Mouse (Mus musculus): ENCODE results near the gene Slc37a3.

GRCm38 (mm10) chr6:39379224-39379623 lies 1.7 kb upstream of the Slc37a3 start:
- TF ChIP-seq MAFK (IDR thresholded peaks at IDR 0.05; ENCODE audit: insufficient read depth, low read depth, low read length) (no peak), ZC3H11A (IDR thresholded peaks at IDR 0.05; ENCODE audit: borderline replicate concordance, low read depth, low read length) (no peak), HCFC1 (IDR thresholded peaks at IDR 0.05; ENCODE audit: borderline replicate concordance, insufficient read depth, low read length) (no peak), CHD2 (IDR thresholded peaks at IDR 0.05; ENCODE audit: low read depth, low read length) (no peak)
